Mouse (Mus musculus) CH12.LX (cell line): Measurements from ENCODE around the gene Tead2. TPM values are rescaled to one million over a fixed set of nuclear protein-coding genes. Genes with fewer than 3 reads are reported as not detected.

ENCODE experiments used
- DNase-seq: peaks from one replicate; pipeline ENCODE4 v3.0.0-alpha.2; 2013; ENCODE audit errors: extremely low read depth
- H3K27ac ChIP-seq: 2 replicates; pipeline ENCODE4 v1.5.1; 2012; ENCODE audit warnings: low read depth, mild to moderate bottlenecking, control low read depth, moderate library complexity; ENCODE audit not compliant: insufficient read depth
- H3K27me3 ChIP-seq: replicated peaks from 2 replicates; pipeline ENCODE3; 2012; ENCODE audit warnings: inconsistent platforms
- H3K36me3 ChIP-seq, 2 experiments: replicated peaks in 1 of 2; 2 replicates each; pipeline versions ENCODE3 to v1.6.1; 2012; ENCODE audit warnings: inconsistent platforms in 1 of 2, low read length in 1 of 2, mild to moderate bottlenecking in 1 of 2, mixed read lengths in 1 of 2, moderate library complexity in 1 of 2; ENCODE audit not compliant: control insufficient read depth in 1 of 2, insufficient read depth in 1 of 2
- H3K4me1 ChIP-seq, 2 experiments: 2 replicates each; pipeline ENCODE4 v1.6.1; 2012; ENCODE audit warnings: inconsistent platforms in 1 of 2, moderate library complexity in 1 of 2; ENCODE audit not compliant: insufficient read depth in 2 of 2, control insufficient read depth in 1 of 2
- H3K4me2 ChIP-seq: 2 replicates; pipeline ENCODE4 v1.6.1; 2012; ENCODE audit warnings: low read depth, mild to moderate bottlenecking, control low read depth; ENCODE audit not compliant: poor library complexity, insufficient read depth, severe bottlenecking
- H3K4me3 ChIP-seq, 3 experiments: fragments of 150-350 bp in 1 of 3; sonication (generic) in 1 of 3; replicated peaks in 1 of 3; 2 replicates each; pipeline versions ENCODE3 to v1.5.1; 2011 to 2012; ENCODE audit warnings: low read depth in 2 of 3, low read length in 2 of 3, mild to moderate bottlenecking in 2 of 3, moderate library complexity in 2 of 3, control low read depth in 1 of 3, improper control_type of control experiment in 1 of 3, inconsistent platforms in 1 of 3, mixed read lengths in 1 of 3; ENCODE audit not compliant: poor library complexity in 1 of 3
- H3K79me2 ChIP-seq: replicated peaks from 2 replicates; pipeline ENCODE4 v1.6.1; 2012; ENCODE audit warnings: mild to moderate bottlenecking, moderate library complexity; ENCODE audit not compliant: control insufficient read depth, poor library complexity, insufficient read depth, severe bottlenecking; ENCODE audit errors: extremely low read depth
- H3K9ac ChIP-seq: 2 replicates; pipeline ENCODE4 v1.6.1; 2012; ENCODE audit warnings: low read depth, mild to moderate bottlenecking, control low read depth, moderate library complexity; ENCODE audit not compliant: insufficient read depth
- H3K9me3 ChIP-seq: replicated peaks from 2 replicates; pipeline ENCODE3; 2012; ENCODE audit warnings: low read length, inconsistent platforms, mixed read lengths
- BHLHE40 ChIP-seq: IDR thresholded peaks from 2 replicates; pipeline ENCODE4 v1.6.1; 2011; ENCODE audit warnings: mild to moderate bottlenecking, low read depth, low read length, improper control_type of control experiment
- ELF1 ChIP-seq: IDR thresholded peaks from 2 replicates; pipeline ENCODE4 v1.6.1; 2014; ENCODE audit warnings: low read depth, mild to moderate bottlenecking, inconsistent platforms, low read length, improper control_type of control experiment
- ETS1 ChIP-seq: conservative IDR thresholded peaks from 2 replicates; pipeline ENCODE4 v1.6.1; 2012; ENCODE audit warnings: low read depth, mild to moderate bottlenecking, inconsistent platforms, low read length, improper control_type of control experiment, moderate library complexity
- HCFC1 ChIP-seq: IDR thresholded peaks from 2 replicates; pipeline ENCODE4 v1.6.1; 2012; ENCODE audit warnings: low read depth, mild to moderate bottlenecking, inconsistent platforms, low read length, improper control_type of control experiment
- IRF4 ChIP-seq: IDR thresholded peaks from 2 replicates; pipeline ENCODE4 v1.6.1; 2014; ENCODE audit warnings: low read depth, mild to moderate bottlenecking, inconsistent platforms, low read length, improper control_type of control experiment
- JUN ChIP-seq: IDR thresholded peaks from 2 replicates; pipeline ENCODE4 v1.6.1; 2011; ENCODE audit warnings: low read depth, mild to moderate bottlenecking, low read length, improper control_type of control experiment, moderate library complexity; ENCODE audit not compliant: insufficient read depth
- JUND ChIP-seq: conservative IDR thresholded peaks from 2 replicates; pipeline ENCODE4 v1.6.1; 2011; ENCODE audit warnings: low read depth, low read length, improper control_type of control experiment
- MAX ChIP-seq: IDR thresholded peaks from 2 replicates; pipeline ENCODE4 v1.6.1; 2011; ENCODE audit warnings: low read length, improper control_type of control experiment
- MYC ChIP-seq: IDR thresholded peaks from 2 replicates; pipeline ENCODE4 v1.6.1; 2011; ENCODE audit warnings: low read depth, mild to moderate bottlenecking, improper control_type of control experiment, low read length
- PAX5 ChIP-seq: IDR thresholded peaks from 2 replicates; pipeline ENCODE4 v1.6.1; 2012; ENCODE audit warnings: low read length, inconsistent platforms, mixed read lengths
- POLR2A ChIP-seq: IDR thresholded peaks from 2 replicates; pipeline ENCODE4 v1.6.1; 2011; ENCODE audit warnings: low read depth, mild to moderate bottlenecking, improper control_type of control experiment, low read length
- RCOR1 ChIP-seq: conservative IDR thresholded peaks from 2 replicates; pipeline ENCODE4 v1.6.1; 2012; ENCODE audit warnings: low read depth, mild to moderate bottlenecking, inconsistent platforms, low read length, improper control_type of control experiment
- SIN3A ChIP-seq: IDR thresholded peaks from 2 replicates; pipeline ENCODE4 v1.6.1; 2012; ENCODE audit warnings: low read length, improper control_type of control experiment, inconsistent platforms
- SMC3 ChIP-seq: IDR thresholded peaks from 2 replicates; pipeline ENCODE4 v1.6.1; 2011; ENCODE audit warnings: low read depth, low read length, improper control_type of control experiment
- TBP ChIP-seq: conservative IDR thresholded peaks from 2 replicates; pipeline ENCODE4 v1.6.1; 2011; ENCODE audit warnings: low read depth, low read length, improper control_type of control experiment
- USF2 ChIP-seq: conservative IDR thresholded peaks from 2 replicates; pipeline ENCODE4 v1.6.1; 2011; ENCODE audit warnings: low read depth, low read length, improper control_type of control experiment
- ZMIZ1 ChIP-seq: IDR thresholded peaks from 2 replicates; pipeline ENCODE4 v1.6.1; 2012; ENCODE audit warnings: low read depth, mild to moderate bottlenecking, inconsistent platforms, low read length, improper control_type of control experiment
- ZNF384 ChIP-seq: IDR thresholded peaks from 2 replicates; pipeline ENCODE4 v1.6.1; 2012; ENCODE audit warnings: low read depth, low read length, improper control_type of control experiment, inconsistent platforms
- dilution Hi-C: fragments of 300-500 bp; cut with MboI; formaldehyde crosslinking; loops from 2 replicates; pipeline ENCODE4 v1.14.3; 2020; ENCODE audit warnings: low sequenced_read_pairs; ENCODE audit not compliant: extremely low pct_unique_long_range_greater_than_20kb, extremely low pct_ligation_motif_present
- in situ Hi-C: fragments of 300-500 bp; cut with MboI; formaldehyde crosslinking; loops from 3 replicates; pipeline ENCODE4 v1.14.3; 2019; ENCODE audit warnings: low sequenced_read_pairs, low pct_ligation_motif_present, low pct_unique_long_range_greater_than_20kb, mixed read lengths
- polyA plus RNA-seq: library from polyadenylated mRNA; unstranded; fragments of >175 nt; gene quantifications from 2 replicates; pipeline ENCODE4 v1.2.1, GENCODE M21; 2012; ENCODE audit warnings: low read depth; ENCODE audit not compliant: insufficient read length
- total RNA-seq, 2 experiments: library from RNA; depleted of rRNA; stranded (reverse); fragments of 300-350 nt in 1 of 2; fragments of >200 nt in 1 of 2; gene quantifications; 2 replicates each; pipeline ENCODE4 v1.2.3; 2012 to 2014

Gene Tead2
- total and polyA plus RNA-seq, 3 experiments = 0.31 to 2.5 (median 0.38) TPM

DNA sequence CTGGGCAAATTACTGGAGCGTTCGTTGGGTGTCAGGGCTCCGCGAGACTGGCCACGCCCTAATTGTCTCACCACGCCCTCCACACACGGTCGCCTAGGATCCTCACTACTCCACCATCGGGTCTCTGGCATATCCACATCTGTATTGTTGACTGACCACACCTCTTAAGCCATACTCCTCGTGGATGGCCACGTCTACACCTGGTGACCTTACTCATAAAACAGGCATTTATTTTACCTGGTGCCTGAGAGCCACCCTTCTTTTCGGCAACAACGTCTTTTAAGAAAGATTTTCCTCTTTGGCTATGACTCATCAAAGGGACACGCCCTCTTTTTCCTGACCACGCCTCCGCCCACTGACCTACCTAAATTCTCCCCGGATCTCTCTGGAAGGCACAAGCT is 3.7 kb upstream of the Tead2 start, which contains the start of gene Dkkl1:
Gene Dkkl1 (minus strand): TSS at position 297 of the 401 bp plus-strand sequence.
- Histone ChIP-seq H3K9me3 (peaks cover 11% of the 10 kb centered on the region), H3K36me3 (no peaks in the 10 kb centered on the region), H3K27me3 (peaks cover 24% of the 10 kb centered on the region), H3K27ac (no peak within 1 kb of the TSS), H3K4me3 (peak within 1 kb of the TSS in 1 of 3 experiments; percentile 29), H3K4me1 (peaks cover 6 to 28% of the 10 kb centered on the region in 2 experiments; a peak in 3 of 4 replicates), H3K79me2 (no peaks in the 10 kb centered on the region), H3K4me2 (peak within 1 kb of the TSS; percentile 58; the same call in 1 of the 2 replicates), H3K9ac (no peak within 1 kb of the TSS; the same call in 1 of the 2 replicates)
- DNase-seq = no peak
- peak; percentile 41; the same call in 1 of the 2 replicates for TF ChIP-seq JUN
- no peak for TF ChIP-seq PAX5
- no peak for TF ChIP-seq ETS1
- no peak for TF ChIP-seq HCFC1
- TF ChIP-seq ZNF384 = no peak
- TF ChIP-seq MYC = 0 out of 2 replicates have a peak, but pooled peaks have one; percentile 32
- TF ChIP-seq SIN3A = 0 out of 2 replicates have a peak, but pooled peaks have one; percentile 55
- TF ChIP-seq ELF1 = no peak
- TF ChIP-seq ZMIZ1 = no peak
- no peak for TF ChIP-seq RCOR1
- no peak for TF ChIP-seq BHLHE40
- no peak for TF ChIP-seq SMC3
- TF ChIP-seq TBP = no peak
- TF ChIP-seq POLR2A = no peak
- TF ChIP-seq IRF4 = peak; percentile 82
- peak; percentile 20; the same call in 1 of the 2 replicates for TF ChIP-seq MAX
- TF ChIP-seq JUND = peak; percentile 76
- in situ Hi-C loops = no loop called here
- dilution Hi-C loops = no loop called here

DNA sequence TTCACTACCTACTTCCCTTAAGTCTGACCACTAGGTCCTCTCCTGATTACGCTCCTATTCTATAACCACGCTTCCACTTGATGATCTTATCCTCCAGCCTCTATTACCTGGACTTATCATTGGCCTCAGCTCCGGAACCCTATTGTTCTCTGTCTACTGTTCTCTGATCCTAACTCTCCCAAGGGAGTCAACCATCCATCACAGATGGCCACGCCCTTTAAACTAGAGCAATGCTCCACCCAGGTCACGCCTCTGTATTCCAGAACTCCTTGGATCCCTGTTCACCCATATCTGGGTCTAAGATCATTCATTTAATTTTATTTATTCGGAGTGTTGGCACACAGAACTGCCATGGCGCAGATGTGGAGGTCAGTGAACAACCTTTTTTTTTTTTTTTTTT is 3.2 kb upstream of the Tead2 start:
- Histone ChIP-seq H3K4me3 (no peak overlapping the region), H3K27ac (no peak overlapping the region), H3K9ac (no peak overlapping the region), H3K79me2 (no peaks in the 10 kb centered on the region), H3K36me3 (no peaks in the 10 kb centered on the region), H3K9me3 (peaks cover 8% of the 10 kb centered on the region), H3K27me3 (peaks cover 24% of the 10 kb centered on the region), H3K4me1 (peaks cover 9 to 33% of the 10 kb centered on the region in 2 experiments; a peak in 3 of 4 replicates), H3K4me2 (peak overlapping the region; percentile 58; the same call in 1 of the 2 replicates)
- dilution Hi-C loops (no loop called here), in situ Hi-C loops (no loop called here)
- TF ChIP-seq USF2 (no peak), ZNF384 (peak; percentile 6; the same call in 1 of the 2 replicates)
- DNase-seq = no peak
